Mouse (Mus musculus) CH12.LX (cell line): ENCODE measurements at regions not wholly inside any gene's neighbourhood (a gene's known extent, or its start where the extent isn't known, plus 50 kb on each side); places are given as distances from the start of the nearest gene placed in this dataset.

Experiments used
- CHD1 ChIP-seq: IDR thresholded peaks from 2 replicates; pipeline ENCODE4 v1.6.1; 2012; ENCODE audit warnings: low read depth, low read length, improper control_type of control experiment, inconsistent platforms
- CHD2 ChIP-seq: IDR thresholded peaks from 2 replicates; pipeline ENCODE4 v1.6.1; 2011; ENCODE audit warnings: low read length, improper control_type of control experiment
- CTCF ChIP-seq, 2 experiments: IDR thresholded peaks in 1 of 2; conservative IDR thresholded peaks in 1 of 2; 2 replicates each; pipeline ENCODE4 v1.5.1; 2011 to 2012; ENCODE audit warnings: low read depth in 2 of 2, low read length in 2 of 2, improper control_type of control experiment in 1 of 2, inconsistent platforms in 1 of 2, mild to moderate bottlenecking in 1 of 2, moderate library complexity in 1 of 2
- E2F4 ChIP-seq: IDR thresholded peaks from 2 replicates; pipeline ENCODE4 v1.6.1; 2011; ENCODE audit warnings: low read depth, low read length, improper control_type of control experiment; ENCODE audit not compliant: insufficient replicate concordance
- EP300 ChIP-seq: IDR thresholded peaks from 2 replicates; pipeline ENCODE4 v1.6.1; 2011; ENCODE audit warnings: low read length, improper control_type of control experiment
- GABPA ChIP-seq: IDR thresholded peaks from 2 replicates; pipeline ENCODE4 v1.6.1; 2012; ENCODE audit warnings: low read depth, low read length, improper control_type of control experiment, inconsistent platforms; ENCODE audit not compliant: insufficient replicate concordance
- JUN ChIP-seq: IDR thresholded peaks from 2 replicates; pipeline ENCODE4 v1.6.1; 2011; ENCODE audit warnings: low read depth, mild to moderate bottlenecking, low read length, improper control_type of control experiment, moderate library complexity; ENCODE audit not compliant: insufficient read depth
- MXI1 ChIP-seq: IDR thresholded peaks from 2 replicates; pipeline ENCODE4 v1.6.1; 2011; ENCODE audit warnings: mild to moderate bottlenecking, low read depth, low read length, improper control_type of control experiment
- NELFE ChIP-seq: IDR thresholded peaks from 2 replicates; pipeline ENCODE4 v1.6.1; 2011; ENCODE audit warnings: low read depth, low read length, improper control_type of control experiment
- PAX5 ChIP-seq: IDR thresholded peaks from 2 replicates; pipeline ENCODE4 v1.6.1; 2012; ENCODE audit warnings: low read length, inconsistent platforms, mixed read lengths
- POLR2A ChIP-seq: IDR thresholded peaks from 2 replicates; pipeline ENCODE4 v1.6.1; 2011; ENCODE audit warnings: low read depth, mild to moderate bottlenecking, improper control_type of control experiment, low read length
- UBTF ChIP-seq: IDR thresholded peaks from 2 replicates; pipeline ENCODE4 v1.6.1; 2012; ENCODE audit warnings: low read depth, mild to moderate bottlenecking, inconsistent platforms, low read length, improper control_type of control experiment, moderate library complexity
- USF1 ChIP-seq: IDR thresholded peaks from 2 replicates; pipeline ENCODE4 v1.6.1; 2014; ENCODE audit warnings: low read depth, mild to moderate bottlenecking, inconsistent platforms, low read length, improper control_type of control experiment
- ZC3H11A ChIP-seq: IDR thresholded peaks from 2 replicates; pipeline ENCODE4 v1.6.1; 2012; ENCODE audit warnings: low read depth, mild to moderate bottlenecking, inconsistent platforms, low read length, improper control_type of control experiment

DNA sequence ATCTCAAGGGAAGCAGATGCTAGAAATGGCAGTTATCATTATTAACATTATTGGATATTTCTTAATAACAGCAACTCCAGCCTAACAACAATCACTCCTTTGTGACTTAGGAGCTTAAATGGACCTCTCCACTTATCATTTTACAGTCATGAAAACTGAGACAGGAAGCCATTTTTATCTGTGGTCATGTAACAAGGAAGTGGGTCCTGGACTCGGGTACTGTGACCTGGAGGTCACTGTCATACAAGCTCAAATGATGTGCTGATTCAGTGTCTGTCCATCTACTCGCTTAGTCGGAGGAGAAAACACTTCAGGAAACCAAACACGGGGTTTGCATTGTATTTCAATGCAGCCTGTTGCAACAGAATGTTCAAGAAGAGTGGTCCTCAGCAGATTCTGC is 176.4 kb downstream of the Gm10260 start:
- TF ChIP-seq JUN = no peak
- no peak for TF ChIP-seq CTCF (conservative IDR thresholded peaks at IDR 0.05 in 1 of 2, IDR thresholded peaks at IDR 0.05 in 1 of 2; ENCODE audit: low read depth in 2 of 2, low read length in 2 of 2)
- no peak for TF ChIP-seq NELFE
- TF ChIP-seq GABPA = no peak
- no peak for TF ChIP-seq POLR2A
- TF ChIP-seq UBTF = no peak
- no peak for TF ChIP-seq EP300
- TF ChIP-seq USF1 = no peak
- no peak for TF ChIP-seq CHD1
- TF ChIP-seq CHD2 = no peak
- TF ChIP-seq ZC3H11A = no peak
- TF ChIP-seq MXI1 = no peak
- TF ChIP-seq E2F4 = no peak
- no peak for TF ChIP-seq PAX5
